Mouse (Mus musculus): ENCODE measurements around the gene Inpp5d.
A peak's percentile ranks its signal among the peaks of the same experiment; 100 is the strongest.

Gene Inpp5d

GRCm38 (mm10) chr1:87623977-87624666 is 4.0 kb downstream of the Inpp5d start:
- no peak for ATAC-seq (ENCODE audit: low TSS enrichment)

GRCm38 (mm10) chr1:87624826-87625225 is 4.7 kb downstream of the Inpp5d start:
- ATAC-seq (ENCODE audit: low TSS enrichment), result no peak

GRCm38 (mm10) chr1:87625254-87626025 is 5.3 kb downstream of the Inpp5d start:
- ATAC-seq (ENCODE audit: low TSS enrichment), result no peak

- ATAC-seq (ENCODE audit: low TSS enrichment), result 0 out of 2 replicates have a peak, but pooled peaks have one; percentile 13
Observed at GRCm38 (mm10) chr1:87626344-87626743, 6.2 kb downstream of the Inpp5d start.

- ATAC-seq (ENCODE audit: low TSS enrichment), result no peak
Observed at GRCm38 (mm10) chr1:87628085-87628484, 8.0 kb downstream of the Inpp5d start.

- ATAC-seq (ENCODE audit: low TSS enrichment), result no peak
Observed at GRCm38 (mm10) chr1:87631584-87631983, 11.5 kb downstream of the Inpp5d start.

- ATAC-seq (ENCODE audit: low TSS enrichment), result no peak
Observed at GRCm38 (mm10) chr1:87632163-87632562, 12.1 kb downstream of the Inpp5d start.

- no peak for ATAC-seq (ENCODE audit: low TSS enrichment)
Observed at GRCm38 (mm10) chr1:87636716-87637117, 16.6 kb downstream of the Inpp5d start.

- peak; percentile 55; the same call in 1 of the 2 replicates for ATAC-seq (ENCODE audit: low TSS enrichment)
Observed at GRCm38 (mm10) chr1:87637121-87637877, 17.2 kb downstream of the Inpp5d start.

GRCm38 (mm10) chr1:87637878-87638600 is 17.9 kb downstream of the Inpp5d start:
- no peak for ATAC-seq (ENCODE audit: low TSS enrichment)

GRCm38 (mm10) chr1:87639724-87640123 is 19.6 kb downstream of the Inpp5d start:
- ATAC-seq (ENCODE audit: low TSS enrichment), result no peak

- no peak for ATAC-seq (ENCODE audit: low TSS enrichment)
Observed at GRCm38 (mm10) chr1:87640165-87640661, 20.1 kb downstream of the Inpp5d start.

GRCm38 (mm10) chr1:87643016-87643415 is 22.9 kb downstream of the Inpp5d start:
- ATAC-seq (ENCODE audit: low TSS enrichment), result no peak

GRCm38 (mm10) chr1:87645041-87645440 is 24.9 kb downstream of the Inpp5d start:
- ATAC-seq (ENCODE audit: low TSS enrichment), result no peak

GRCm38 (mm10) chr1:87645748-87646147 is 25.6 kb downstream of the Inpp5d start:
- no peak for ATAC-seq (ENCODE audit: low TSS enrichment)

- no peak for ATAC-seq (ENCODE audit: low TSS enrichment)
Observed at GRCm38 (mm10) chr1:87647820-87648219, 27.7 kb downstream of the Inpp5d start.

GRCm38 (mm10) chr1:87648657-87649056 is 28.5 kb downstream of the Inpp5d start:
- ATAC-seq (ENCODE audit: low TSS enrichment), result no peak

GRCm38 (mm10) chr1:87649219-87649805 is 29.2 kb downstream of the Inpp5d start:
- ATAC-seq (ENCODE audit: low TSS enrichment), result no peak

- no peak for ATAC-seq (ENCODE audit: low TSS enrichment)
Observed at GRCm38 (mm10) chr1:87649958-87650474, 29.9 kb downstream of the Inpp5d start.

- ATAC-seq (ENCODE audit: low TSS enrichment), result no peak; the same call in 1 of the 2 replicates
Observed at GRCm38 (mm10) chr1:87650611-87651079, 30.5 kb downstream of the Inpp5d start.

- ATAC-seq (ENCODE audit: low TSS enrichment), result no peak
Observed at GRCm38 (mm10) chr1:87651436-87651835, 31.3 kb downstream of the Inpp5d start.
